Mouse (Mus musculus) layer of hippocampus, postnatal 14 days (tissue): ENCODE measurements around the gene Med26. TPM values are rescaled to one million over a fixed set of nuclear protein-coding genes. Genes with fewer than 3 reads are reported as not detected.

Source experiments
- DNase-seq, 2 experiments: peaks; one replicate each; pipeline ENCODE4 v3.0.0; 2021 to 2022; ENCODE audit warnings: low spot score in 2 of 2, mixed read lengths in 1 of 2
- total RNA-seq, 2 experiments: library from RNA; stranded (reverse); gene quantifications; 2 replicates each; pipeline ENCODE4 v1.2.3; 2021

Gene Med26
- total RNA-seq, 2 experiments from 2014 or later = 9.5 TPM

GRCm38 (mm10) chr8:72548644-72549313 is 709 bp upstream of the Med26 start:
- peak in 1 of 2 experiments; percentile 24 for DNase-seq

- peak; percentile 23 to 35 for DNase-seq
These were observed 808 bp downstream of the Med26 start for GRCm38 (mm10) chr8:72547122-72547801.

DNA sequence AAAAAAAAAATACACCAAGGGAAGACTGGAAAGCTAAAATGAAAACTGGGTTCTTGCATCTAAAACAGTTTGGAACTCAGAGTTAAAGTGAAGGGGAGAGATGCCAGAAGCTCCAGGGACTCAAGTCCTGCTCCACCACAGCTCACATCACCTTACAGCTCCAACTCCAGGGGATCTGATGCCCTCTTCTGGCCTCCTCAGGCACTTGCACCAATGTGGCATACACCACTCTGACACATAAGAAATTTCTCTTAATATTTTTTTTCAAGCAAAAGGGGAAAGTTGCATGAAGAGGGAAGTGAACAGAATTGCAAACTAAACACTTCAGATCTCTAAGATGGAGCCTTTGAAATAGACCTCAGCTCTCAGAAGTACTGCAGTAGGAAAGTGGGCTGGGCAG is 8.8 kb downstream of the Med26 start:
- DNase-seq = no peak

DNA sequence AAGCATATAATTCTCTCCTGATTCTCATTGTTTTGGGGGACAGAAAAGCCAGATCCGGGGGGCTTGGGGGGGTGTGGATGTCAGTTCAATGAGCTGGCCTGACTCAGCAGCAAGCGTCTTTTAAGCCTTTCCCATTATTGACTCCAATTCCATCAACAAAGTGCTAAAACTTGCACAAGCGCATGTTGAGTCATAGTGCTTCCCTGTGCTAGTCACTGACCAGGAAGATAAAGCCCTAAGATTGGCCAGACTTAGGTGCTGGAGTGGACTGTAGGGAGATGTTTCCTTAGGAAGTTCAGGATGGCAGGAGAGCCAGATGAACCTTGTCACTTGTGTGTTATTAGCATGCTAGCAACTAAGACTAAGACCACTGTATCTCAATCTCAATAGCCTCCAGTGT is 13.2 kb downstream of the Med26 start:
- no peak for DNase-seq

- DNase-seq = no peak
These were observed 16.0 kb downstream of the Med26 start for GRCm38 (mm10) chr8:72532103-72532502.

- no peak for DNase-seq
These were observed 26.2 kb downstream of the Med26 start for GRCm38 (mm10) chr8:72521888-72522287.

DNA sequence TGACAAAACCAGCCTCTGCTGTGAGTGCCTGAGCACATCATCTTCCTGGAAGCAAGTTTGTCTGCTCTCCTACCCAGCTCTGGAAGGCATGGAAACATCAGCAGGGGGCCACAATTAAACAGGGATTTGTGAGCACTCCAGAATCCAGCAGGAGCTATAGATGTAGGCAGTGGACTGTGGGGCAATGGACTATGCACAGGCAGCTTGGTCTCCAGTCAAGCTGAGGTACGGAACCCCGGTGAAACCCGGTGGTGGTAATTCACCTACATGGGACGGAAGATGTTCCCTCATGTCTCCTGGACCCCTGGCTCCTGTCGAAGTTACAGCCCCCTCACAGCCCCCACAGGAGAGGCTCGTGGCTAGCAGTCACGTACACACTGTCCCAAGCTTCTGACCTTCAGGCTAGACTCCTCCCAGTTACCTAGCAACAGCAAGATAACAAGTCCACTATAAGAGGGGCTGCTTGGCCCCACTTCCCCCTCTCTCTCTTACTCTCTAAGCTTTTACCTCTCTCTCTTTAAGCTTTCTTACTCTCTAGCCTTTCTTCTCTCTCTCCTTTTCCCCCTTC is 30.6 kb downstream of the Med26 start:
- DNase-seq = no peak

GRCm38 (mm10) chr8:72513158-72513557 is 34.9 kb downstream of the Med26 start:
- no peak for DNase-seq

DNA sequence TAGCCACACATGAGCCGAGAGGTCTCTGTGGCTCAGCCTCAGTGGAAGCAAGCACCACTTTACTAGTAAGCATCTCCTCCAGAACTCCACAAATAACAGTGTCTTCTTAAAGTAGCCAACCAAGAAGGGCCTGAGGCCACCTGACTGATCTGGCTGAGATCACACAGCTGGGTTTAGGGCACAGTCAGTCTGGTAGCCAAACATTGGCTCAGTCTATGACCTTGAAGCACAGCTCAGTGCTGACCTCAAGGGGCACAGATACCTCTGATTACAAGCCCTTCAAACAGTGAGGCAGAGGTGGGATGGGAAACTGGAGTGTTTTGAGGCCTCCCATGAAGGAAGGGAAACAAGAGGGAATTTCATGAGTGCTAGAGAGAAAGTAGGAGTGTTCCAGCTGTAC is 35.4 kb downstream of the Med26 start:
- no peak for DNase-seq

GRCm38 (mm10) chr8:72507505-72507904 is 40.6 kb downstream of the Med26 start:
- DNase-seq = no peak

GRCm38 (mm10) chr8:72504637-72505314 is 43.3 kb downstream of the Med26 start:
- no peak for DNase-seq

- no peak for DNase-seq
These were observed 43.9 kb downstream of the Med26 start for GRCm38 (mm10) chr8:72504137-72504536.

- no peak for DNase-seq
These were observed 47.5 kb downstream of the Med26 start for GRCm38 (mm10) chr8:72500521-72500931.

DNA sequence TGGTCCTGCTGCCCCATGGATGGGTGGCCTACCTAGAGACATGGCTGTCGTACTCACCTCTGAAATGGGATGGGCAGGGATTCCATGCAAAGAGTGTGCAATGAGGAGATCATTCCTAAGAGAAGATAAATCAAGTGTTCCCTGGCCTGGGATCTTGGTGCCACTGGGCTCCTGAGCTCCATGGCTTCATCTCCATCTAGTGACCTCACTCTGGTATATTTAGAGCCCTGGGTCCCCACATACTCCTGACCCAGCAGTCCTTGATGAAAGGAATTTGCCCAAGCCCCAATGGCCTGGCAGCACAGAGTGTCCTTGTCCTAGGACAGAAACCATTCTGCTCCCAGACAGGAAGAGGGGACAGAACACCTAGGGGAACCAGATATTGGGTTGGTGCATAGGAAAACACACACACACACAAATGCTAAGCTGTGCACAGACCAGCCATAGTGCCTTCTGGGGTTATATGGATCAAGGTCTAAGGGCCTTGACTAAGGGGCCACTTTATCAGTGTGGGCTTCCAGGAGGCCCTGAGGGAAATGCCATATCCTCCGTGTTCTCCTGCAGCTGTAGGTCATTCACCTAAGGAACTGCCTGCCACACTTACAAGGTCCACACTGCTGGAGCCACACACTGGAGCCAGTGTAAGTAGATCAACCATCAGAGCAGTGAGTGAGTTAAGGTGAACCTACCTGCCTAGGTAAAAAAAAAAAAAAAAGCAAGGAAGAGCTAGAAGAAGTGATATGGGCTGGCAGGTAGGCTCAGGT is 48.4 kb downstream of the Med26 start:
- DNase-seq = no peak

DNA sequence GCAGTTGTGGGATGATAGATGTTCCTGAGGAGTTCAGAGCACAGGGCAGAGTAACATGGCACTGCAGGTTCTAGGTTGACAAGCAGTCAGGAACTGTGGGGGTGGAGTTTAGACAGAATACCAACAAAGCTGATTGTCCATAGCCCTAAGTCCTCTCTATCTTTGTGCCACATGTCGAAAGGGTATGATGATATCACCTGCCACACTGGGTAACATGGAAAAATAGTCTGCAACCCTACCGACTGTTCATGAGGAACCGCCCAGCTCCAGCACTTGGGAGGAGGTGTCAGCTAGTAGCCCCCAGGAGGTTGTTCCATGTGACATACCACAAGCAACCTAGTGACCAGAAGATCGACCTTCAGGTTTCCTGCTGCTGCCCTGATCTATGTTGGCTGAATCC is 49.5 kb downstream of the Med26 start:
- DNase-seq = no peak

- DNase-seq = no peak
These were observed 50.2 kb downstream of the Med26 start for GRCm38 (mm10) chr8:72497911-72498310.

- DNase-seq = no peak
These were observed 51.9 kb downstream of the Med26 start for GRCm38 (mm10) chr8:72496217-72496616.

GRCm38 (mm10) chr8:72495411-72496111 is 52.5 kb downstream of the Med26 start:
- no peak for DNase-seq

- no peak for DNase-seq
These were observed 54.7 kb downstream of the Med26 start for GRCm38 (mm10) chr8:72493381-72493780.

GRCm38 (mm10) chr8:72492622-72493081 is 55.4 kb downstream of the Med26 start:
- peak; percentile 99 for DNase-seq
